Mouse (Mus musculus): Measurements from ENCODE around the gene Sik2.

- TF ChIP-seq CTCF (IDR thresholded peaks at IDR 0.05; ENCODE audit: low read depth, low read length) (no peak), POLR2A (IDR thresholded peaks at IDR 0.05; ENCODE audit: extremely low read depth, insufficient read depth, low read length) (no peak)
Measured at GRCm38 (mm10) chr9:50911861-50912515, 96.9 kb downstream of the Sik2 start.

Data from liver, adult 2 months (tissue).